ENCODE assay signal across 8 mouse cellular contexts in the genomic region with DNA sequence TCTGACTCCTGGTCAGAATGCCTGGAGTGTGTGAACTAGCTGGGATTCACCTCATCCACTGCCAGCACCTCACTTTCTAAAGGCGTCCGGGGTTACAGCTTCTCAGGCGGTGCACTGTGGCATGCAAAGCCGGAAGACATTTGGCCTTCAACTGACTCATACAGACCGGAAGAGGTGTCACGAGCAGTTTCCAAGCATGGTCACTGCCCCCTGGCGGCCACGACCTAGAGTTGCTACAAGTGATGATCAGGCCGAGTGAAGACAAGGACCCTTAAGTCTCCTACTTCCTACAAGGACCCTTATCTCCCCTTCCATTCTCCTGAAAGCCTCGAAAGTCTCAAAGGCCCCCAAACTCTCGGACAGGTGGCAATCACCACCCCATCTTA. TPM values are rescaled to one million over a fixed set of nuclear protein-coding genes. Genes with fewer than 3 reads are reported as not detected.
DNase-seq lines count a peak whose midpoint lies in the region; ATAC-seq lines count a peak whose summit lies in the region.

No protein-coding gene starts in this region.

- peak overlapping the region; percentile 98 for H3K4me2 ChIP-seq in hindbrain, embryonic 15.5 days

- H3K27ac ChIP-seq in hindbrain, embryonic 15.5 days (replicated peaks), result peak overlapping the region; percentile 93

- peak; percentile 89 for DNase-seq in T-cell, adult 2 months (ENCODE audit: low spot score)
- peak; percentile 81 to 83 for DNase-seq in cerebellum, postnatal 36 days
- peak; percentile 68 to 81 for DNase-seq in frontal cortex, postnatal 36 days (ENCODE audit: low spot score in 2 of 2)
- DNase-seq in left cerebral cortex, adult 11 months (ENCODE audit: low spot score), result peak; percentile 74
- DNase-seq in lung, postnatal 36 days, result peak; percentile 92
- peak; percentile 91 for DNase-seq in retina, embryonic 14.5 days (ENCODE audit: low spot score)
- peak; percentile 89 for DNase-seq in thymus, postnatal 4 days

- H3K4me3 ChIP-seq in hindbrain, embryonic 15.5 days, result peak overlapping the region; percentile 62

- H3K27me3 ChIP-seq in hindbrain, embryonic 15.5 days, result no peaks in the 10 kb centered on the region

- peaks cover 58% of the 10 kb centered on the region for H3K4me1 ChIP-seq in hindbrain, embryonic 15.5 days (replicated peaks)

- WGBS in hindbrain, embryonic 15.5 days, result under 1% methylated on average over 11 of the region's 11 CpGs

- peak overlapping the region; percentile 89 for H3K9ac ChIP-seq in hindbrain, embryonic 15.5 days

- ATAC-seq in hindbrain, embryonic 15.5 days (ENCODE audit: low FRiP score, low read depth), result peak; percentile 67

- H3K9me3 ChIP-seq in hindbrain, embryonic 15.5 days, result no peaks in the 10 kb centered on the region

- H3K36me3 ChIP-seq in hindbrain, embryonic 15.5 days, result peaks cover 26% of the 10 kb centered on the region

RNA-seq across cellular contexts. Expression of a gene that starts 3.7 kb away (rescaled TPM):
- polyA plus RNA-seq in hindbrain, embryonic 15.5 days (2015; fragmentation: Nextera tagmentation; extraction: Ambion mirVana), result 61.2 and 62.0 TPM in 2 replicates

RNA-seq across cellular contexts. Expression of a gene that starts 10.7 kb away (rescaled TPM):
- polyA plus RNA-seq in hindbrain, embryonic 15.5 days (2015; fragmentation: Nextera tagmentation; extraction: Ambion mirVana), result 59.3 and 60.3 TPM in 2 replicates

RNA-seq across cellular contexts. Expression of a gene that starts 11.6 kb away (rescaled TPM):
- 82.9 and 94.0 TPM in 2 replicates for polyA plus RNA-seq in hindbrain, embryonic 15.5 days (2015; fragmentation: Nextera tagmentation; extraction: Ambion mirVana)

RNA-seq across cellular contexts. Expression of a gene that starts 18.0 kb away (rescaled TPM):
- 186 and 200 TPM in 2 replicates for polyA plus RNA-seq in hindbrain, embryonic 15.5 days (2015; fragmentation: Nextera tagmentation; extraction: Ambion mirVana)

Comparison
In these comparisons a context has a peak if more than half of its experiments do, and no peak if none do; other contexts are left out.
1. Peak in every context shown above with its lines: DNase-seq, ATAC-seq, H3K4me3 ChIP-seq and H3K27ac ChIP-seq.